Mouse (Mus musculus): ENCODE data around the gene Naip1. TPM values are rescaled to one million over a fixed set of nuclear protein-coding genes. Genes with fewer than 3 reads are reported as not detected.
"Not testable (repeated sequence)": the region's sequence is repeated elsewhere in the genome, so short reads cannot be mapped to it uniquely, and the experiment has no call there.

The Naip1 gene
- total RNA-seq (2014; rRNA removed) = 0.37 and 0.47 TPM in 2 replicates
- 0.05 and 0.10 TPM in 2 replicates for polyA plus RNA-seq (2012; rRNA removed)

DNA sequence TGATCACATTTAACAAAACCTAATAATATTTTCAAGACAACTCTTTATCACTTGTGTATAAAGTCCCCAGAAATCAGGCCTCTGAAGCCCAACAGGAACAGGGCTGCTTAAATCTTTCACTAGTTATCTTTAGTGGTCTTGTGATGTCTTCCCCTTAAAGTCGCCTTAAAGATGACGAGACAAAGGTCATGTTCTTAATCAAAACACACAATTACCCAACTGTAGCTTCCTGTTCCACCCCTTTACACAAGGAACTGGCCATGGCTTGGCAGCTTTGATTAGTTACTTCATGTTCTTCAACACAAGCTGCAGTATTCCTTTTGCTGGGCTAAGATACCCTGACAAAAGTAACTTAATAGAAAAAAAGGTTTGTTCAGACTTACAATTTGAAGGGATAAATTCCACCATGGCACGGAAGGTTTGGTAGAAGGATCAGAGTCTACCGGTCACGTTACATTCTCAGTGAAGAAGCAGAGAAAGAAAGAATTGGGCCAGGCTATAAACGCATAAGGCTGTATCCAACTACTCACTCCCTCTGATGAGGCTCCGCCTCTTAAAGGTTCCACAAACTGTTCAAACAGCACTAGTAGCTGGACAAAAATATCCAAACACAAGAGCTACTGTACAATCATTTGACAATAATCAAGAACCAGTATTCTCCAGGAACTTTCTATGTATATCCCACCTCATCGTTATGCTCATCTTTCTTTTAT lies at the start of gene Naip1:
TSS of gene Naip1 (minus strand) at position 455 of the 713 bp plus-strand sequence.
- not testable (repeated sequence) for H3K36me3 ChIP-seq (ENCODE audit: control insufficient read depth, insufficient read depth, low read length); H3K9ac ChIP-seq (ENCODE audit: low read depth, low read length); H3K79me2 ChIP-seq (ENCODE audit: control insufficient read depth, insufficient read depth, low read length); H3K27me3 ChIP-seq (ENCODE audit: control insufficient read depth, insufficient read depth, low read length); H3K4me1 ChIP-seq (ENCODE audit: control insufficient read depth, insufficient read depth, low read length); H3K4me3 ChIP-seq (ENCODE audit: insufficient read depth, low read depth, low read length); H3K27ac ChIP-seq (replicated peaks; ENCODE audit: insufficient read depth, low read depth, low read length)
- WGBS = 79% methylated on average over 8 of the region's 8 CpGs
- DNase-seq (ENCODE audit: extremely low read depth, low read depth, low spot score) = peak; percentile 30

DNA sequence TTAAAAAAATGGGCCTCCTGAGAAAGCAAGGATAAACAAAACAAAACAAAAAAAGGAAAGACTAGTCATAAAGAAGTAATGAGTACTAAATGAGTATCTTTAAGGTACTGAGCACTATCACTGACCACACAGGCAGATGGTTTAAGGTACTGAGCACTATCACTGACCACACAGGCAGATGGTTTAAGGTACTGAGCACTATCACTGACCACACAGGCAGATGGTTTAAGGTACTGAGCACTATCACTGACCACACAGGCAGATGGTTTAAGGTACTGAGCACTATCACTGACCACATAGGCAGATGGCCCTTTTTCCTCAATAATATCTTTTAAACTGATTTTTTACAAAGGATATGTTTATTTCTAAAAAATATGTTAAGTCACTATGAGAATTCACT lies 47.0 kb upstream of the Naip1 start:
- not testable (repeated sequence) for H3K9ac ChIP-seq (ENCODE audit: low read depth, low read length); H3K4me1 ChIP-seq (ENCODE audit: control insufficient read depth, insufficient read depth, low read length); H3K27ac ChIP-seq (replicated peaks; ENCODE audit: insufficient read depth, low read depth, low read length); DNase-seq (ENCODE audit: extremely low read depth, low read depth, low spot score); H3K79me2 ChIP-seq (ENCODE audit: control insufficient read depth, insufficient read depth, low read length); H3K36me3 ChIP-seq (ENCODE audit: control insufficient read depth, insufficient read depth, low read length); H3K4me3 ChIP-seq (ENCODE audit: insufficient read depth, low read depth, low read length); H3K27me3 ChIP-seq (ENCODE audit: control insufficient read depth, insufficient read depth, low read length)

DNA sequence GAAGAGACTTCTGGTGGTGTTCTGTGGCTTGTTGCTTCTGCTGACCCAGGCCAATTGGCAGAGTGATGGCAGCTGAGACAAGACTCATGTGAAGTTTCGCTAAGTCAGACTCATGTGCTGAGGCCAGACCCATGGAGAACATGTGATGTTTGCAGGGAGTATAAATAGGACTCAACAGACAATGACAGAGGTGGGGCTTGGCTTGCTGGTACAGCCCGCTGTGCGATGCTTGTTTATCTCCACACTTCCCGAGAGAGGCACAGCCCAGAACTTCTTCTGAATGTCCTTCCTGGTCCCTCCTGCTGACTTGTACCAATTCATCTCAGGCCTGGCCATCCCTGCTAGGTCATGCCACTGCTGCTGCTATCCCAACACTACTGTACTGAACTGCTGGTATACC lies 42.7 kb upstream of the Naip1 start:
- Histone ChIP-seq H3K27me3 (ENCODE audit: control insufficient read depth, insufficient read depth, low read length) (no peaks in the 10 kb centered on the region), H3K4me3 (ENCODE audit: insufficient read depth, low read depth, low read length) (no peak overlapping the region), H3K36me3 (ENCODE audit: control insufficient read depth, insufficient read depth, low read length) (peaks cover 2% of the 10 kb centered on the region), H3K27ac (replicated peaks; ENCODE audit: insufficient read depth, low read depth, low read length) (no peak overlapping the region), H3K9ac (ENCODE audit: low read depth, low read length) (no peak overlapping the region), H3K79me2 (ENCODE audit: control insufficient read depth, insufficient read depth, low read length) (no peaks in the 10 kb centered on the region), H3K4me1 (ENCODE audit: control insufficient read depth, insufficient read depth, low read length) (peaks cover 2% of the 10 kb centered on the region; the same call in 1 of the 2 replicates)
- 75% methylated on average over 4 of the region's 4 CpGs for WGBS
- no peak for TF ChIP-seq POLR2A (IDR thresholded peaks at IDR 0.05; ENCODE audit: extremely low read depth, insufficient read depth, low read length)
- no peak for TF ChIP-seq CTCF (IDR thresholded peaks at IDR 0.05; ENCODE audit: low read depth, low read length)
- DNase-seq (ENCODE audit: extremely low read depth, low read depth, low spot score) = no peak

DNA sequence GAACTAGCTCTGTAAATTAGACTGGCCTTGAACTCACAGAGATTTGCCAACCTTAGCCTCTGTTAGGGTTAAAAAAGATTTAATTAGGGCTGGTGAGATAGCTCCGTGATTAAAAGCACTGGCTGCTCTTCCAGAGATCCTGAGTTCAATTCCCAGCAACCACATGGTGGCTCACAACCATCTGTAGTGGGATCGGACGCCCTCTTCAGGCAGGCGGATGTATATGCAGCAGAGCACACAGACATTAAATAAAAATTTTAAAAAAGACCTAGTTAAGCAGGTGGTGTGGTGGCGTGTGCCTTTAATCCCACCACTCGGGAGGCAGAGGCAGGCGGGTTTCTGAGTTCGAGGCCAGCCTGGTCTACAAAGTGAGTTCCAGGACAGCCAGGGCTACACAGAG lies 41.7 kb upstream of the Naip1 start:
- H3K27ac ChIP-seq (replicated peaks; ENCODE audit: insufficient read depth, low read depth, low read length); H3K9ac ChIP-seq (ENCODE audit: low read depth, low read length); DNase-seq (ENCODE audit: extremely low read depth, low read depth, low spot score); H3K4me1 ChIP-seq (ENCODE audit: control insufficient read depth, insufficient read depth, low read length); H3K4me3 ChIP-seq (ENCODE audit: insufficient read depth, low read depth, low read length); H3K79me2 ChIP-seq (ENCODE audit: control insufficient read depth, insufficient read depth, low read length); H3K27me3 ChIP-seq (ENCODE audit: control insufficient read depth, insufficient read depth, low read length); H3K36me3 ChIP-seq (ENCODE audit: control insufficient read depth, insufficient read depth, low read length): not testable (repeated sequence)
- 69% methylated on average over 8 of the region's 8 CpGs for WGBS
- TF ChIP-seq CTCF (IDR thresholded peaks at IDR 0.05; ENCODE audit: low read depth, low read length) = peak; percentile 42; the same call in 1 of the 2 replicates

DNA sequence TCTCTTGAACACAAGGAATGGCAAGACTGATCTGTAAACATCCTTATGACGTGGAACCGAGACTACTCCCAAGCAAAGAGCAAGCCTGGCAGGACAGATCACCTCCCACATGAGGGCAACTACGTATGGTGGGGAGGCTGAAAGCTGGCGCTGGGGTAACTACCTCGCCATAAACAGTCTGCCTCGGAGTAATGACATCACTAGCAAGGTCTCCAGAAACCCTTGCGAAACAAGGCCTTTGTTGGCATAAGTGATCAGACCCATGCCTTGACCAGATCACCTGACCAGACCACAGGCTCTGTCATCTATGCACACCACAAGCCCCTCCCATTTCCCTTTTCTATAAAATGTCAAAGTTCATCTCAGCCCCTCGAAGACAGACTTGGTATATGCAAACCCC lies 40.6 kb upstream of the Naip1 start:
- no peaks in the 10 kb centered on the region for H3K79me2 ChIP-seq (ENCODE audit: control insufficient read depth, insufficient read depth, low read length)
- WGBS = 29% methylated on average over 8 of the region's 8 CpGs
- TF ChIP-seq CTCF (IDR thresholded peaks at IDR 0.05; ENCODE audit: low read depth, low read length) (no peak), POLR2A (IDR thresholded peaks at IDR 0.05; ENCODE audit: extremely low read depth, insufficient read depth, low read length) (no peak)
- H3K27ac ChIP-seq (replicated peaks; ENCODE audit: insufficient read depth, low read depth, low read length) = peak overlapping the region; percentile 21
- no peak overlapping the region for H3K9ac ChIP-seq (ENCODE audit: low read depth, low read length)
- no peak overlapping the region for H3K4me3 ChIP-seq (ENCODE audit: insufficient read depth, low read depth, low read length)
- peaks cover 2% of the 10 kb centered on the region for H3K36me3 ChIP-seq (ENCODE audit: control insufficient read depth, insufficient read depth, low read length)
- peak; percentile 84 for DNase-seq (ENCODE audit: extremely low read depth, low read depth, low spot score)
- H3K4me1 ChIP-seq (ENCODE audit: control insufficient read depth, insufficient read depth, low read length) = peaks cover 2% of the 10 kb centered on the region; the same call in 1 of the 2 replicates
- H3K27me3 ChIP-seq (ENCODE audit: control insufficient read depth, insufficient read depth, low read length) = no peaks in the 10 kb centered on the region

DNA sequence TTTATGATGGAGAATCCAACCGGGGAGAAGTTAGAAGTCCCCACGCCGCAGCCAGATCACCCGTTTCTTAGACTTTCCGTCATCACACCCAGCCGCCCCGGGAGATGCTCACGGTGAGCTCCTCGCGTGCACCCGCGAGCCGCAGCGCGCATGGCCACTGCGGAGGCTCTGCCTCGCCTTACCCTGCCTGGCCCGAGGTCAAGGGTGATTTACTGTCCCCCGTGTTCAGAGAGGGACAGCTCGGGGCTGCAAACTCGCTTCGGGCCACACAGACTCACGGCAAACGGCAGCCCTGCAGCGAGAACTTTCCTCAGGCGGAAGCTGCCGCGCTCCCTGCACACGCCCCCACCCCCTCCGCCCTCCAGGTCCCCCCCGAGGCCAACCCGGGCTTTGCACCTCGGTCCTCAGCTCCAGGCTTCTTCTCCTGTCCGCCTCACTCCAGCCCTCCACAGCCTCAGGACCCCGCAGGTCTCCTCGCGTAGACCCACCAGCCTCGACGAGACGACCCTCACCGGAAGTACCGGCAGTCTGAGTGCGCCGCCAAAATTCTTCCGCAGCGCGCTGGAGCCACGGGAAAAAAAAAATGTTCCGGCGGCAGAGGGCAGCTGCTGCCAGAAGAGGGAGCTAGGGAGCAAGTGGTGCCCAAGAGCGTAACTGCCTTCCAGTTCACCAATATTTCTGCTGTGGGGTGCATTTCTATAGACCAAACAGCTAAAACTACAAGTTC lies 39.6 kb upstream of the Naip1 start, which contains the start of gene Gtf2h2:
TSS of gene Gtf2h2 (minus strand) at position 519 of the 727 bp plus-strand sequence.
- Histone ChIP-seq H3K4me3 (ENCODE audit: insufficient read depth, low read depth, low read length) (peak within 1 kb of the TSS; percentile 68), H3K27ac (replicated peaks; ENCODE audit: insufficient read depth, low read depth, low read length) (peak within 1 kb of the TSS; percentile 71), H3K4me1 (ENCODE audit: control insufficient read depth, insufficient read depth, low read length) (peaks cover 2% of the 10 kb centered on the region; the same call in 1 of the 2 replicates), H3K36me3 (ENCODE audit: control insufficient read depth, insufficient read depth, low read length) (peaks cover 6% of the 10 kb centered on the region), H3K79me2 (ENCODE audit: control insufficient read depth, insufficient read depth, low read length) (no peaks in the 10 kb centered on the region), H3K9ac (ENCODE audit: low read depth, low read length) (peak within 1 kb of the TSS; percentile 74), H3K27me3 (ENCODE audit: control insufficient read depth, insufficient read depth, low read length) (no peaks in the 10 kb centered on the region)
- TF ChIP-seq CTCF (IDR thresholded peaks at IDR 0.05; ENCODE audit: low read depth, low read length) = peak; percentile 94
- no peak for TF ChIP-seq POLR2A (IDR thresholded peaks at IDR 0.05; ENCODE audit: extremely low read depth, insufficient read depth, low read length)
- whole genome bisulfite sequencing = 1% methylated on average over 50 of the region's 51 CpGs
- DNase-seq (ENCODE audit: extremely low read depth, low read depth, low spot score) = peak; percentile 73
